Mouse (Mus musculus): ENCODE data around the gene Rffl. TPM values are rescaled to one million over a fixed set of nuclear protein-coding genes. Genes with fewer than 3 reads are reported as not detected.

Rffl gene
- polyA plus RNA-seq, 1 experiment from 2014 or later: 8.9 TPM

DNA sequence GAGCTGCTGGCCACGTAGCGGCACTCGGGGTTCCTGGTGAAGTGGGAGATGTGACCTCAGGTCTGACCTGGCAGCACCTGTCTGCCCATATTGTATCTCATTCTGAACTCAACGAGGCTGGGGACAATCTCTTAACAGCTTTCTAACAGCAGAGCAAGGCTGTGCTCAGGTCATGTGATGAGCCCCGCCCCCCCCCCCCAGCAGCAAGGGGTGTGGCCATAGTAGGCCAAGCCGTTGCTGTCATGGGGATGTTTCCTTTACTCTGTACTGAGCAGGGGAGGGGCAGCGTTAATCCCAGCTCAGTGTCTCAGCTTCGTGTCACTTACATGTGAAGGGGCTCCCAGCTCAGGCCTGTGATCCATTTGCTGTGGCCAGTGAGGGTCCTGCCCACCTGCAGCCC lies 33.9 kb upstream of the Rffl start:
- no peak overlapping the region for H3K9ac ChIP-seq (ENCODE audit: low read length)
- DNase-seq (ENCODE audit: low spot score, missing footprints) (no peak), ATAC-seq (ENCODE audit: low FRiP score) (no peak)
- no peaks in the 10 kb centered on the region for H3K27me3 ChIP-seq (ENCODE audit: control insufficient read depth, insufficient read depth, low read length)
- H3K36me3 ChIP-seq (ENCODE audit: control insufficient read depth, insufficient read depth, low read length): peaks cover 26% of the 10 kb centered on the region; the same call in 1 of the 2 replicates
- 67% methylated on average over 8 of the region's 8 CpGs for WGBS
- H3K27ac ChIP-seq (ENCODE audit: low read depth, low read length): no peak overlapping the region
- peaks cover 6% of the 10 kb centered on the region for H3K4me1 ChIP-seq (ENCODE audit: control insufficient read depth, insufficient read depth, low read length)
- H3K4me2 ChIP-seq: no peak overlapping the region
- no peak overlapping the region for H3K4me3 ChIP-seq (ENCODE audit: low read depth, low read length)
- H3K9me3 ChIP-seq (ENCODE audit: control insufficient read depth, low read length): no peaks in the 10 kb centered on the region

DNA sequence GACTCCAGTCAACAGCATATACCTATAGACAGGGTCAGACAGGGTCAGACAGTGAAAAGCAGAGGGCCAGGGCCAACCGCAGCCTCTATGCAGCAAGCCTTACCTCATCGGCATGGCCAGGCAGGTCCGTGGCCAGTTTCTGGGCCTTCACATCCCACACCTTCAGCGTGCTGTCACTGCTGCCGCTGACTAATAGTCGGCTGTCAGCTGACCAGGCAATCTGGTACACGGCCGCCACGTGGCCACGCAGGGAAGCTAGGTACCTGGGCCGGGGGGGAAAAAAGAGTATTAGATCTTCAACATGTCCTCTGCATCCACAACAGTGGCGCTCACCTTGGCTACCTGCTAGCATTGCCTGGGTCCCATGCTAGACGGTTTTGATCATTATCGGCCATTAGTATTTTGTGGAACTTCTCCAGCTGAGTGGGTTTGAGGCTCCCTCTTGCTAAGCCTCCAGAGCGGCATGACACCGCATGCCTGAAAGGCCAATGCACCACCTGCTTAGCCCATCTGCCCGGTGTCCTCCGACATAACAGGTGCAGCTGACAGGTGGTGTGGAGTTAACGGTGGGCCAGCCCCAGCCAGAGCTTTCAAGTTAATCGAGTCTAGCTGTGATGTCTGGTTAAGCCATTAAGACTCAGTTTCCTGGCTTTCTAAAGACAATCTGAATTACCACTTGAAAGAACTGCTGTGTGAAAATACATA lies 30.7 kb upstream of the Rffl start:
- peaks cover 26% of the 10 kb centered on the region; the same call in 1 of the 2 replicates for H3K36me3 ChIP-seq (ENCODE audit: control insufficient read depth, insufficient read depth, low read length)
- no peak overlapping the region for H3K27ac ChIP-seq (ENCODE audit: low read depth, low read length)
- H3K4me3 ChIP-seq (ENCODE audit: low read depth, low read length): no peak overlapping the region
- no peaks in the 10 kb centered on the region for H3K4me1 ChIP-seq (ENCODE audit: control insufficient read depth, insufficient read depth, low read length)
- H3K9me3 ChIP-seq (ENCODE audit: control insufficient read depth, low read length): no peaks in the 10 kb centered on the region
- 95% methylated on average over 20 of the region's 20 CpGs for WGBS
- H3K4me2 ChIP-seq: no peak overlapping the region
- ATAC-seq (ENCODE audit: low FRiP score) (no peak), DNase-seq (ENCODE audit: low spot score, missing footprints) (peak; percentile 28)
- H3K27me3 ChIP-seq (ENCODE audit: control insufficient read depth, insufficient read depth, low read length): no peaks in the 10 kb centered on the region
- H3K9ac ChIP-seq (ENCODE audit: low read length): no peak overlapping the region

DNA sequence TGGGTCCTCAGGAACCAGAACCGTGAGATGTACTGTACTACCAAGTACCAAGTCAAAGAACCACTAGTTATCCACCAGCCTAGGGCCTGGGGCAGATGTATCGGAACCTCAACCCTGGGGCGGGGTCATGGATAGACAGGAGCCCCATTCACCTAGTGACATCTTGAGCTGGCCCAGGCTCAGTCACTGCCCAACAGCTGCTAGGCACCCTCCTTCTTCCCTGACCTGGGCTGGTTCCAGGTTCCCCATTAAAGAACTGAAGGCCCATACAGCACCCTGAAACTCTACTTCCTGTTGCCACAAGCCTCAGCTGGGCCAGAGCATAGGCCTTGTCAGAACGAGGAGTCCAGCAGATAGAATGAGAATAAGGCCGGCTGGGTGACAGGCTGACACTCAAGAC lies 28.7 kb upstream of the Rffl start:
- H3K27ac ChIP-seq (ENCODE audit: low read depth, low read length): no peak overlapping the region
- no peaks in the 10 kb centered on the region for H3K4me1 ChIP-seq (ENCODE audit: control insufficient read depth, insufficient read depth, low read length)
- ATAC-seq (ENCODE audit: low FRiP score) (no peak), DNase-seq (ENCODE audit: low spot score, missing footprints) (peak; percentile 23)
- H3K36me3 ChIP-seq (ENCODE audit: control insufficient read depth, insufficient read depth, low read length): peaks cover 25% of the 10 kb centered on the region; the same call in 1 of the 2 replicates
- H3K9ac ChIP-seq (ENCODE audit: low read length): no peak overlapping the region
- 90% methylated on average over 5 of the region's 5 CpGs for WGBS
- no peaks in the 10 kb centered on the region for H3K9me3 ChIP-seq (ENCODE audit: control insufficient read depth, low read length)
- no peak overlapping the region for H3K4me3 ChIP-seq (ENCODE audit: low read depth, low read length)
- no peak overlapping the region for H3K4me2 ChIP-seq
- H3K27me3 ChIP-seq (ENCODE audit: control insufficient read depth, insufficient read depth, low read length): no peaks in the 10 kb centered on the region

DNA sequence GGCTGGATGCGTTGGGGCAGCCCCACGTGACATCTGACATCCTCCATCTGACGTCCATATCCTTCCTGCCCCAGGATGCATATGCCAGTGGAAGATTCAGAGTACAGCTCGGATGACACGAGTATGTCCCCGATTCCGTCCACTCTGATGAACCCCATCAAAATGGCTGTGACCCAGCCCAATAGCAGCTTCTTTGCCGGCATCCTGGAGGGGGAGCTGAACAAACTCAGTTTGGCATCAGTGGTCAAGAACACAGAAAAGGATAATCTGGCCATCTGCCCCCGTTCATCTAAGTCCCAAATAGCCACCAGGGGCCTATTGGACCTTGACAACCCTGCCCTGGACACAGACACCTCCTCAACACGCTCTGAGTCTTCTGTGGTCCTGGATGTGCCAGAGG lies 26.5 kb upstream of the Rffl start:
- 79% methylated on average over 10 of the region's 10 CpGs for WGBS
- ATAC-seq (ENCODE audit: low FRiP score) (no peak), DNase-seq (ENCODE audit: low spot score, missing footprints) (peak; percentile 12)
- Histone ChIP-seq H3K4me3 (ENCODE audit: low read depth, low read length) (no peak overlapping the region), H3K4me1 (ENCODE audit: control insufficient read depth, insufficient read depth, low read length) (no peaks in the 10 kb centered on the region), H3K9me3 (ENCODE audit: control insufficient read depth, low read length) (no peaks in the 10 kb centered on the region), H3K9ac (ENCODE audit: low read length) (no peak overlapping the region), H3K27ac (ENCODE audit: low read depth, low read length) (no peak overlapping the region), H3K36me3 (ENCODE audit: control insufficient read depth, insufficient read depth, low read length) (peaks cover 11% of the 10 kb centered on the region; the same call in 1 of the 2 replicates), H3K4me2 (no peak overlapping the region), H3K27me3 (ENCODE audit: control insufficient read depth, insufficient read depth, low read length) (no peaks in the 10 kb centered on the region)

DNA sequence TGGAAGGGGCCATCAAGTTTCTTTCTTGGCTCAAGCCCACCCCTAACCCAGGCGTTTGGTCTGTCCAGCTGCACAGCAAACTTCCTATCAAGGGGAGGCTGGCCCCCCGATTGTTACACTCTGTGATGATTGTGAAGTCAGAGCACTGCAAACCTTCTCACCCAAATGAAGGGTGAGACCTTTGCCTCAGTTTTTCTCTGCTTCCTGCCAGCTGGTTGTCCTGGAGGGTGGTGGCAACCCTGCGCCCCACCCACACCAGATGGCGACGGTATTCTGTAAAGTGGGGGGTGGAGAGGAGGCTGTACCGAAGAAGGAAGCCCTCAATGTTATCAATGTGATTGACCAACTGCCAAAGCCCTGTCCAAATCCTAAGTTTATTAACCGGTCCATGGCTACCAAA lies 20.9 kb upstream of the Rffl start, which contains the start of gene Fndc8:
TSS of gene Fndc8 (plus strand) at position 189 of the 400 bp plus-strand sequence.
- H3K4me3 ChIP-seq (ENCODE audit: low read depth, low read length): no peak within 1 kb of the TSS
- WGBS: 59% methylated on average over 7 of the region's 7 CpGs
- no peak within 1 kb of the TSS for H3K4me2 ChIP-seq
- H3K27me3 ChIP-seq (ENCODE audit: control insufficient read depth, insufficient read depth, low read length): no peaks in the 10 kb centered on the region
- no peaks in the 10 kb centered on the region for H3K9me3 ChIP-seq (ENCODE audit: control insufficient read depth, low read length)
- H3K36me3 ChIP-seq (ENCODE audit: control insufficient read depth, insufficient read depth, low read length): no peaks in the 10 kb centered on the region
- DNase-seq (ENCODE audit: low spot score, missing footprints) (peak; percentile 21), ATAC-seq (ENCODE audit: low FRiP score) (no peak)
- no peak within 1 kb of the TSS; the same call in 1 of the 2 replicates for H3K9ac ChIP-seq (ENCODE audit: low read length)
- peaks cover 11% of the 10 kb centered on the region for H3K4me1 ChIP-seq (ENCODE audit: control insufficient read depth, insufficient read depth, low read length)
- no peak within 1 kb of the TSS for H3K27ac ChIP-seq (ENCODE audit: low read depth, low read length)

DNA sequence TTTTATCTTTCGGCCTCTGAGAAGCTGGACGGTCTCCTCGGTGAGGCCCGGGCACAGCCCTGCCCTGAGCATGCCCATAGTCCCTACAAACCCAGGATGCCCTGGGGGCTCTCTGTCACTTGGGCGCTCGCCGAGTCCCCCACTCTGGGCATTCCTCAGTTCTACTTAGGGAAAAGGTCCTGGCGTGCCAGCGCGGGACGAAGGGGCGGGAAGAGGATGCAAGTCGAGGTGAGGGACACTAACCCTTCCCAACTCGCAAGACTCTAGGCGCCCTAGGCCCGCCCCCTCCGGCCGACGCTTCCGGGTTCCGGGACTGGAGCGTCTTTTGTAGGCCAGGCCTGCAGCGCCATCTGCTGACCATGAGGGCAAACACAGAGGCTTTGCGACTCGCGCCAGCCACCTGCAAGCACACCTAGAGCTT lies 19.3 kb upstream of the Rffl start, which contains the start of gene Rad51d:
TSS of gene Rad51d (minus strand) at position 273 of the 421 bp plus-strand sequence.
- DNase-seq (ENCODE audit: low spot score, missing footprints) (peak; percentile 99), ATAC-seq (ENCODE audit: low FRiP score) (peak; percentile 93)
- WGBS: under 1% methylated on average over 26 of the region's 26 CpGs
- Histone ChIP-seq H3K4me2 (peak within 1 kb of the TSS; percentile 74), H3K4me1 (ENCODE audit: control insufficient read depth, insufficient read depth, low read length) (peaks cover 11% of the 10 kb centered on the region), H3K27me3 (ENCODE audit: control insufficient read depth, insufficient read depth, low read length) (no peaks in the 10 kb centered on the region), H3K4me3 (ENCODE audit: low read depth, low read length) (peak within 1 kb of the TSS; percentile 62), H3K36me3 (ENCODE audit: control insufficient read depth, insufficient read depth, low read length) (no peaks in the 10 kb centered on the region), H3K27ac (ENCODE audit: low read depth, low read length) (peak within 1 kb of the TSS; percentile 25; the same call in 1 of the 2 replicates), H3K9ac (ENCODE audit: low read length) (peak within 1 kb of the TSS; percentile 84), H3K9me3 (ENCODE audit: control insufficient read depth, low read length) (no peaks in the 10 kb centered on the region)

DNA sequence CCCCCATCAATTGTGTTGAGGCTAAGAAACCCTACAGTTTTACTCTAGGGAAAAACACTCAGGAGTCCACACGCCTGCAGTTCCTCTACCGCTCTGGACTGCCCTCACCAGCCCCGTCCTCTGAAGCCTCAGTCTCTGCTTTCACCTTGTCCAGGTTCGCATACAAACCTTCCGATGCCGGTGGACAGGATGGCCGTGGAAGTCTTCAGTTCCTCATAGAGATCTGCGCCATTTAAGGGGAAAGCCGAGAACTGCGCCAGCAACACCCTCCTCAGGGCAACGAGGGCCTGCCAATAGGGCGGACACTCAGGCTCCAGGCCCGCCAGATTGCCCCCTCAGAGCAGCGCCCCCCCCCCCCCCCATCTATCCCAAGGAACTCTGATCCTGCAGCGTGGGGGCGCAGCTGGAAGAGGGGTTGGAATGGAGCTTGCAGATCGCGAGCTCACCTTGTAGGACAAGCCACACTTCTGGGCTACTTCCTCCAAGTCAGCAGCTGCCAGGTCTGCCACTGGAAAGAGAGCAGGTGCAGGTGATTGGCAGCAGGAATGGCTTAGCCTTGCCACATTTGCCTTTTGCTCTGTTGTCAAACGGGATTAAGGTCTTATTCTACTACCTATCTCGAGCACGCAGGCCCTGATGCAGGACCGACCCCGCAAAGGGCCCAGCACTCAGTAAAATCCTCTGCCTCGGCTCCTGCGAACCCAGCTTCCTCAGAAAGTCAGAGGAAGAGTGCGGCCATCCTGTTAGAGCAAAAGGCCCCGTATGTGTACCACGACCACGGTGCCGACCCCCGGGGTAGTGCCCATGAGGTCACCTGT lies 18.7 kb upstream of the Rffl start:
- DNase-seq (ENCODE audit: low spot score, missing footprints) (peak; percentile 95), ATAC-seq (ENCODE audit: low FRiP score) (peak; percentile 20; the same call in 1 of the 2 replicates)
- peak overlapping the region; percentile 25; the same call in 1 of the 2 replicates for H3K27ac ChIP-seq (ENCODE audit: low read depth, low read length)
- WGBS: 9% methylated on average over 30 of the region's 31 CpGs
- H3K36me3 ChIP-seq (ENCODE audit: control insufficient read depth, insufficient read depth, low read length): no peaks in the 10 kb centered on the region
- H3K4me1 ChIP-seq (ENCODE audit: control insufficient read depth, insufficient read depth, low read length): peaks cover 11% of the 10 kb centered on the region
- H3K27me3 ChIP-seq (ENCODE audit: control insufficient read depth, insufficient read depth, low read length): no peaks in the 10 kb centered on the region
- peak overlapping the region; percentile 84 for H3K9ac ChIP-seq (ENCODE audit: low read length)
- H3K4me2 ChIP-seq: peak overlapping the region; percentile 74
- no peaks in the 10 kb centered on the region for H3K9me3 ChIP-seq (ENCODE audit: control insufficient read depth, low read length)
- peak overlapping the region; percentile 62 for H3K4me3 ChIP-seq (ENCODE audit: low read depth, low read length)

DNA sequence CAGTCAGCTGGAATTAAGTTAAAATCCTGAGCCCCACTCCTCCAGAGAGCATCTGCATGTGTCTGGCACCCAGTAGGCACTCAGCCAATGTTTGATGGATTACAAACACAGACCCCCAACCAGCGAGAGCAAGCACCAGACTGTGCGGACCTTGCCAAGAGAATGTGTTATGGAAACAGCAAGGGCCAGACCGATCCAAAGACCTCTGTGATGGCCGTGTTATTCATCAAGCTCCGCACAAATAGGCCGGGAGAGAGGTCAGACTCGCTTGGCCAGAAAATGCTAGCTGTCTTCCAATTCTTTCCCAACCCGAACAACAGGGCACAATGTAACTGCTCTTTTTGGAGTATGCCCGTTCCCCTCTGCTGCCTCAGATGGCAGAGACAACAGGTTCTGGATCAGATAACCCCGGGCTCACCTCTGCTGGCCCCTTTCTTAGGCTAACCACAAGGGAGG lies 17.5 kb upstream of the Rffl start:
- H3K9ac ChIP-seq (ENCODE audit: low read length): no peak overlapping the region
- H3K4me2 ChIP-seq: no peak overlapping the region
- H3K36me3 ChIP-seq (ENCODE audit: control insufficient read depth, insufficient read depth, low read length): no peaks in the 10 kb centered on the region
- H3K4me3 ChIP-seq (ENCODE audit: low read depth, low read length): no peak overlapping the region
- no peak overlapping the region for H3K27ac ChIP-seq (ENCODE audit: low read depth, low read length)
- ATAC-seq (ENCODE audit: low FRiP score) (no peak), DNase-seq (ENCODE audit: low spot score, missing footprints) (peak; percentile 54)
- 77% methylated on average over 10 of the region's 10 CpGs for WGBS
- H3K4me1 ChIP-seq (ENCODE audit: control insufficient read depth, insufficient read depth, low read length): peaks cover 11% of the 10 kb centered on the region
- H3K27me3 ChIP-seq (ENCODE audit: control insufficient read depth, insufficient read depth, low read length): no peaks in the 10 kb centered on the region
- H3K9me3 ChIP-seq (ENCODE audit: control insufficient read depth, low read length): no peaks in the 10 kb centered on the region

DNA sequence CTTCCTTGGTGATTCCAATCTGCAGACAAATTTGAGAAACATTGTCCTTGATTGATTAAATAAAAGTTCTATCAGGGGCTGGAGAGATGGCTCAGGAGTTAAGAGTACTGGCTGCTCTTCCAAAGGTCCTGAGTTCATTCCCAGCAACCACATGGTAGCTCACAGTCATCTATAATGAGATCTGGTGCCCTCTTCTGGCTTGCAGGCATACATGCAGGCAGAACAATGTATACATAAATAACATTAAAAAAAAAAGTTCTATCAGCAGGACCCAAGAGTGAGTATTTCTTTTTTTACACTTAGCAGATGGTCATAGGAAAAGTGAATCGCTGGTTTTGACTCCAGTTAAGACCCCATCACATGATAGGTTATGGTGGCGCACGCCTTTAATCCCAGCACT lies 15.5 kb upstream of the Rffl start:
- Histone ChIP-seq H3K27me3 (ENCODE audit: control insufficient read depth, insufficient read depth, low read length) (no peaks in the 10 kb centered on the region), H3K27ac (ENCODE audit: low read depth, low read length) (no peak overlapping the region), H3K4me3 (ENCODE audit: low read depth, low read length) (no peak overlapping the region), H3K4me2 (no peak overlapping the region), H3K36me3 (ENCODE audit: control insufficient read depth, insufficient read depth, low read length) (no peaks in the 10 kb centered on the region), H3K9ac (ENCODE audit: low read length) (no peak overlapping the region), H3K4me1 (ENCODE audit: control insufficient read depth, insufficient read depth, low read length) (peaks cover 11% of the 10 kb centered on the region), H3K9me3 (ENCODE audit: control insufficient read depth, low read length) (no peaks in the 10 kb centered on the region)
- ATAC-seq (ENCODE audit: low FRiP score): no peak
- 87% methylated on average over 3 of the region's 3 CpGs for WGBS
- DNase-seq (ENCODE audit: low spot score, missing footprints): no peak

Data from midbrain, embryonic 11.5 days (tissue).